Mouse (Mus musculus) G1E-ER4 (cell line): ENCODE data around the gene Utrn. TPM values are rescaled to one million over a fixed set of nuclear protein-coding genes. Genes with fewer than 3 reads are reported as not detected.

Experiments used
- GATA1 ChIP-seq: IDR thresholded peaks from one replicate; pipeline ENCODE4 v1.8.0; 2012; ENCODE audit warnings: low read length, inconsistent platforms
- polyA plus RNA-seq: library from polyadenylated mRNA; stranded (reverse); fragments of >175 nt; gene quantifications from 2 replicates; pipeline ENCODE4 v1.2.3, GENCODE M21; 2012

The Utrn gene
- polyA plus RNA-seq, 1 experiment = 5.9 TPM

DNA sequence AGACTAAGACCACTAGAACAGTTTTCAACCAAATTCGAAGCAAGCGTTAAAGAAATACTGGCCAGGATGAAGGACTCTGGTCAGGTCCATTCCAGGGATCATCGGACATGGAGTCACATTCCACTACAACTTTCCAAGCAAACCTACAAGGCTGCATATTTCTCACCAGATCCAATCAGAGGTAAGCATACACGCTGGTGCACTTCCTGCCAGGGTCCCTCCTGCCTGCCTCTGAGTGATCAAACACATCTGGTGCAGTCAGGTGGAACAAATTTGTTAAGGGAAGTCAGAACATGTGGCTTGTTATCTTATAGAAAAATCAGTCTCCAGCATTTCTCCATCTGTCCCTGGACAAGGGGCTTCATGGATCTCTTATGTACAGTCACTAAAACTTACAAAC lies 167.0 kb downstream of the Utrn start:
- no peak for TF ChIP-seq GATA1

DNA sequence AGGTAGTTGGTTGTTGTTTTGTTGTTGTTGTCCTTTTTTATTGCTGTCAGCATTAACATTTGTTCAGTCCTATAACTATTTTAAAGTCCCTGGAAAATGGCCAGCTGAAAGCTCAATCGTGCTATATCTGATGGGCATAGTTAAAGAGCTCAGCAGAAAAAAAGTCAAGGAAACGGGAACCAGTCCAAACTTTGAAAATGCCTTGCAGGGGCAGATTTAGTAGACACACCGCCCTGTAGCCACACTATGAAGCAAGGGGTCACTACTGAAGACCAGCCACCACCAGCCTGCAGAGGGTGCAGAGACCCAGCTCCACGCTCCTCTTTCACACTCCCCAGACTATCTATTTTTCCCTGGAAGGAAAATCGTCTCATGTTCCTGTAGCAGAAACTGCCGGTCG lies 167.5 kb downstream of the Utrn start:
- no peak for TF ChIP-seq GATA1

DNA sequence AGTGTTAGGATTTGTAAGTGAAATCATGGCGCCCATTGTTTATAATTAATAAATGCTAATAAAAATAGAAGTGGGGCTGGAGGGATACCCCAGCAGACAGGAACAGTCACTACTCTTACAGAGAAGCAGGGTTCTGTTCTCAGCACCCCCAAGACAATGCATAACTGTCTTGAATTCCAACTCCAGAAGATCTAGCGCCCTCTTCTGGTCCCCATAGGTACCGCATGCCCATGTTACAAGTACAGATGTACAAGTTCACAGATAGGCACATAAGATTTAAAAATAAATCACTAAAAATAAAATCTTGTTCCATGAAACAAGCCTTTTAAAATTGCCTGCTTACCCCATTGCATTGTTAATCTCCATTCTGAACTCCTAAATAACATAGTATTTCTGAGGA lies 168.6 kb downstream of the Utrn start:
- TF ChIP-seq GATA1 = no peak

DNA sequence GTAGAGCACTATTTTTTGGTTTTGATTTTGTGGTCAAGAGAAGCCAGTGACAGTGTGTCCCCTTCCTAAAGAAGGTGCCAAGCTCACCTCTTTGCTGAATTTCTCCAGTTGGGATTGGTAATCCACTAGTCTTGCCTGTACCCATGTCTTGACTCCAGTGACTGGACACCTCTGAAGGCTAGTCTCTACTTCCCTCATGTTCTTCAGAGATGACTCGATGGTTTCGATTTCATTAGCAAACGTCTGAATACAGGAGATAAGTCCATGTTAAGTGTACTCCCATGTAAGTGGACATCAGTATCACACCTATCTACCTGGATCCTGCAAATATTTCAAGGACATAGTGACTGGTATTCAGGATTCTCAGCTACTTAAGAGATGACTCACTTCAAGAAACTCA lies 171.3 kb downstream of the Utrn start:
- TF ChIP-seq GATA1 = no peak

DNA sequence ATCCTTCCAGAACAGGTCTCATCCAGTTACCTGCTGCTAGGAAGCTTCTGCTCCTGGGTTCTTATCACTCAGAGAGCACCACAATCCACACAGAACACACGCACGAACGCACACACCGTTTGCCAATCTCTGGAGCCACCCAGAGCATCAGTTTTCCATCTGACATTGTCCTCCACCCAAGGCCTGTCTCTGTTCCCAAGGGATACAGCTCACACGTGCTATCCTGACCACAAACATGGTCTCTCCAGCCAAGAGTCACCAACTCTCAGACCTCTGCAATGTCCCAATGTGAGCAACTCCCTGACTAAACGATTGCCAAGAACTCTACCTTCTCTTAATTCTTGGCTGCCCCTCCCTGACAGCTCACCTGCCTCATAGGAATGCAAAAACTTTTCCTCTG lies 172.5 kb downstream of the Utrn start:
- no peak for TF ChIP-seq GATA1

DNA sequence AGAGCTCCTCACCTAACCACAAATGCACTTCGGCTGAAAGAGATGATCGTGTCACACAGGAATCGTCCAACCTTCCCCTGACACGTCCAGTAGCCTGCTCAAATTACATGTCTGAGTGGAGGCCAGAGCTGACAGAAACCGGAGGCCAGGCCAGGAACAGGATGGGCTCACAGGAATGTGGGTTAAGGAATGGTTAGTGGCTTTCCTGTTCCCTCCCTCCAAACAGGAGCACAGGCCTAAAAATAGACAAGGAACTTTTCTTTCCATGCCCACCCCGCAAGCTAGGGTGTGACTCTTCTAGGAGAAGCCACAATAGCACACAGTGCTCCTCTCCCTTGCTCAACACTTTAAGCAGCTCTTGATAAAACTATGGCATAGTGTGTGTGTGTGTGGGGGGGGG lies 174.4 kb downstream of the Utrn start:
- TF ChIP-seq GATA1 = no peak

DNA sequence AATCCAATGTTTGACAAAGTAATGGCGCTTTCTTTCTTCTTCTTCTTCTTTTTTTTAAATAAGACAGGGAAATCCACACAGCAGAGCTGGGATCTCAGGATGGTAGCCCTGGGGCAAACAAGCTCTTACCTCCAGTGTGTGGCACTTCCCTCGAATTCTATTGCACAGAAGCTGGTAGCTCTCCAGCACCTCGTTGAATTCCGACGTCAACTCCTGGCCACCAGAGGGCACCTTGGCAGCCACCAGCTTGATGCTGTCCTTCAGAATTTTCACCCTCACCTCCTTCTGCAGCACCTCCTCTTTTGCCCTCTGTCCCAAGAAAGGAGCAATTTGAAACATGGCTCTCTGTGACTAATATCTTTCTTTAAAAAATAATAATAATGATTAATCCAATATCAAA lies 178.6 kb downstream of the Utrn start:
- TF ChIP-seq GATA1 = no peak

DNA sequence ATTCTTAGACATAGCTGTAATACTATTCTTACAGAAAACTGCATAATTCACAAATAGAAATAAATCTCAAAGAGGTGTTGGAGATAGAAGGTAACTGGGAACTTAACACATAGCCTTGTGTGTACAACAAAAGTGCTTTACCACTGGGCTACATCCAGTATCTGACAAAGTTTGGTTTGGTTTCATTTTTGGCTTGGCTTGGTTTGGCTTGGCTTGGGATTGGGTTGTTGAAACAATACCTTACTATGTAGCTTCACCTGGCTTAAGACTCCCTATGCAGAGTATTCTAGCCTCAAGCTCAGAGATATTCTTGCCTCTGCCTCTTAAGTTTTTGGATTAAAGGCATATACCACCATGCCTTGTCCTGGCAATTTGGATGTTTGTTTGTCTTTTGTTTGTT lies 183.5 kb downstream of the Utrn start:
- TF ChIP-seq GATA1 = no peak

DNA sequence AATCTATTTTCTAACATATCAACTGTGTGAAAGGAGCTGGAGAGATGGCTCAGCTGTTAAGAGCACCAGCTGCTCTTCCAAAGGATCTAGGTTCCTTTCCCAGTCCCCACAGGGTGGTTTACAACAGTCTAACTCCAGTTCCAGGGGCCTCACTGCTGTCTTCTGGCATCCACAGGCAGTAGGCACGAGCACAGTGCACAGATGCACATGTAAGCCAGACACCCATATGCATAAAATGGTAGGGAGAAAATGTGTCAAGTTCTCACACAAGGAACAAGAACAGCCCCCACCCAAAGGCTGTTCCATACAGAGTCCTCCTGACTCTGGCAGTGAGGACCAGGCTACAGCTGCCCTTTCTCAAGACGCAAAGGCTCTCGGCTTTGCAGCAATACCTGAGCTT lies 185.1 kb downstream of the Utrn start:
- TF ChIP-seq GATA1 = no peak

DNA sequence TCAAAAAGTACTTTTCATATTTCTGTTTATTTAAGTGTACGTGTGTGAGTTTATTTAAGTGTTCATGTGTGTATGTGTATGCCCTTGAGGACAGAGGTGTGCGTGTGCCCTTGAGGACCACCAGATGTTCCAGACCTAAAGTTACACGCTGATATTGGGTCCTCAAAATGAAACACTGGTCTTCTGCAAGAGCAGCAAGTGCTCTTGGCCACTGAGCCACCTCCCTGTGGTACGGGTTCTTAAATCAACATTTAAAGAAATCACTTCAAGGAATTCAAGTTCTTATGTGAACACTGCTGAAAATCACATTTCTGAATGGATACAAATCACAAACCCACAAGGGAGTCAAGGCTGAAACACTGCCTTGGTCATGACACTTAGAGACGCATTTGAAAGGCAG lies 195.9 kb downstream of the Utrn start:
- no peak for TF ChIP-seq GATA1

DNA sequence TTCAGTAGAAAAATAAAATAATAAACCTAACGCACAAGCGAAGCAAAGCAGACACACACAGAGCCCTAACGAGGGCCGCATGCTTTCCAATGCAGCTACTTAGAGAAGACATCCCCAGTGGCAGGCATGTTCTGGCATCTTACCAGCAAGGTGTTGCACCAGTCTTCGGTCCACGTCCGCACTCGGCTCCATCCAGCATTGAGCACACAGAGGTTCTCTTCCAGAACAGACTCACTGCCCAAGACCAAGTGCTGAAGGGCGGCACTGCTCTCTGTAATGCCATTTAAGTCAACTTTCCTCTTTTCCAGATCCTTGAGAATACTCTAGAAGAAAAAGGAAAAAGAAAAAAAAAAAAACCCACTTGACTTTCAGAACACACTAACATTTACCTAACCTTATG lies 197.6 kb downstream of the Utrn start:
- no peak for TF ChIP-seq GATA1

DNA sequence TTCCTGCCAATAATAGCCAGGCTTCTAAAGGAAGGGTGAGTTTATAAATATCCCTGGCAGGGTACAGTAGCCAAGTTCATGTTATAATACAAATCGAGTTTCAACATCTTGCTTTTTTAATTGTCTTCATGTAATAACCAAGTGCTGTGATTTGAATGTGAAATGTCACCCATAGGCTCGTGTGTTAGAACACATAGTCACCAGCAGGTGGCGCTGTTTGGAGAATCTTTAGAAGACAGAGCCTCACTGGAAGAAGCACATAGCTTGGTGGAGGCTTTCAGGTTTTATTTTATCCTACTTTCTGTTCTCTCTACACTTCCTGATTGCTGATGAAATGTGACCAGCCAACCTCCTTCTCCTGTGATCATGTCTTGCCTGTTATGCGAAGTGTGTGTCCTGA lies 207.1 kb downstream of the Utrn start:
- TF ChIP-seq GATA1 = no peak

DNA sequence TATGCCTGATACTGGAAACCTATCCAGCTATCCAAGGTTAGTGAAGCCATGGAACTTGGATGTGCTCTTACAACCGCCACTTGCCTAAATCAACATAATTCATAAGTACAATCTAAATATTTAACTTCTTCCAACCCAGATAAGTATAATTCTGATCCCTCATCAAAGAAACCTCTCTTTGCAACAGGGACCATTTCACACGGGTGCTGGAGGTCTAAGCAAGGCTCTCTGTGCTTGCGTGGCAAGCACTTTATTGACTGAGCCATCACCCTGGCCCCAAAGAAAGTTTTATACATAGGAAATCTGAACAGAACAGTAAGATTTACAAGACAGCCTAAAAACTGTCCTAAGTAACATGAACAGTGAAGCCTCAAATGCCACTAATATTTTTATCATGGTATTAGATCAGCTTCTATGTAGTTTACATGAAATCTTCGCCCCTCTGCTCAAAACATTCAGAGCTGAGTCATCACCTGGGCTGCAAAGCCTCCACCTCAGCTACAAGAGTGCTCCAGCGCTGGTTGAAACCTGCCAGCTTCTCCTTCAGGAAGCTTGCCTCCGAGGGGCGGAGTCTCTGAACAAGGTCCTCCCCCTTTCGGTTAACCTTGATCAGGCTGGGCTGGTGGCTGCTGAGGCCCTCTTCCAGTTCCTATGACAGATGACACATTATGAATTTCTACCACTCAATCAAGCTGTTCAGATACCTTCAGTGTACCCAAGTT lies 211.0 kb downstream of the Utrn start:
- no peak for TF ChIP-seq GATA1

DNA sequence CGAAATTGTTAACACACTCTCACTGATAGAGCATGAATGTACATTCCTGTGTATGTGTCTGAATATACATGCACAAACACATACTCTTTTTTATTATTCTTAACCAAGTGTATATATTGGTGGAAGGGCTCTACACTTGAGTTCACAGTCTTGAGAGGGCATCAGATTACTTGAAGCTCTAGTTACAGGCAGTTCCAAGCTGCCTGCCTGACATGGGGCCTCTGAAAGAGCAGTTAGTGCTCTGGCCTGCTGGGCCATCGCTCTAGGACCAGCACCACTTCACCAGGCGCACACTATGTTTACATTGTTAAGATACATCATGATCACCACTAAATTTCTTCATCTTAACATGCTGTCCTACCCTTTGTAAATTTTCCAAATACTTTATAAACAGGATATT lies 216.2 kb downstream of the Utrn start:
- TF ChIP-seq GATA1 = no peak

DNA sequence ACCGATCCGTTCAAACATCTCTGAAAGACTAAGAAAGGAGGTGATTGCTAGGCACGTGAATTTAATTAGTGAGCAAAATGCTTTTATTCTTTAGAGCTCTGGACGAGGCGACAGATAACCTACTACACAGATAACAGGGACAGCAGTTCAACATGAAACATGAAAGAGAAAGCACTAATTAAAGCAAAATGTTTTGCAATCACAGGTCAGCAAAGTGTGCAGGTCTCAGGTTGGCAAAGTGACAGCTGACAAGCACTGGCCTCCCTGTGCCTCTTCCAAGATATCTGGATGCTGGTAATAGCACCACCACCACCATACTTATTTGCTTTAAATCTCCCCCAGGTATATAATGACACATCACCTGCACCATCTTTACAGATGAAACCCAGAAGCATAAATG lies 223.0 kb downstream of the Utrn start:
- no peak for TF ChIP-seq GATA1

DNA sequence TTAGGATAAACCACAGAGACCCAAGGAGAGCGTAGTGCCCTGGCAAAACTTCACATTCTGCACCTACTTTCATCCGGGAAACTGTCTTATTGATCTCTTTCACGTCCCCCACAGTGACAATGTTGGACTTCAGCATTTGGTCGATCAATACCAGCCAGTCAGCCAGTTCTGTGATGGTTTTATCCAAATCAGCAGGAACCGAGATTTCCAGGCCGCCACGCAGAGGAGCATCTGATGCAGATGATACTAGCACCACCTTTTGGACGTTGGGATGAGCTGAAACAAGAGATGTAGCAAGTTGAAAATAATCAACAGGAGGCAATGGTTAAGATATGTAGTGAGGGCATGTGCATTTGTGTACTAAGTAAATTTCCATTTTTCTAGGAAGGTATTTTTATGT lies 225.8 kb downstream of the Utrn start:
- TF ChIP-seq GATA1 = no peak

DNA sequence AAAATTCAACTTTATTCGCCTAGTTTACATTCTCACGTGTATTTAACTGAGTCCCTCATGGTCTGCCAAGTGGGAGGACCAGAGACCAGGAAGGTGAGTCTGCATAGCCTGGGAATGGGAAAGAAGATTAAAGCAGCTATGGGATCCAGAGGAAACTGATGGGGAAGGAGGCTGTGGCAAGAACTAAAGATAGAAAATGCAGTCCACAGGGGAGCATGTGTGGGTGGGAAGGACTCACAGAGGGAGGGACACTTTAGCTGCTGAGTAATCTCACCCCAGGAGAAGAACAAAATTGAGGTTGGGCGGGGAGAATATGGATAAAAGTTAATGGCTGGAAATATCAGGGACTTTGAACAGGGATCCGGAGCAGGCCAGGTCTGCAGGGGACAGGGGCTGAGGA lies 229.5 kb downstream of the Utrn start:
- no peak for TF ChIP-seq GATA1

DNA sequence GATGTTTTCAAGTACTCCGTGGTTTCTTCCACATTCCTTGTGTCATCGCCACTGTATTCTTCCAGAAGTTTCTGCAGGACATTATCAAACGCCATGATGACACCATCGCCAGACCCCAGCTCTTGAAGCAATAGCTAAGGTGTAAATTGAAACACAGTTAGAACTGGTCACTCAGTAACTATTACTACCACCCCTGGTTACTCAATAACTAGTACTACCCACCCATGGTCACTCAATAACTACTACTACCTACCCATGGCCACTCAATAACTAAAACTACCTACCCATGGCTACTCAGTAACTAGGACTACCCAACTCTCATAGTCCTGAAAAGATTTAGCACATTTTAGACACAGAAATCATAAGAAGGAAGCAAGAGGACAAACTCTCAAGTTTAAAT lies 235.2 kb downstream of the Utrn start:
- no peak for TF ChIP-seq GATA1

DNA sequence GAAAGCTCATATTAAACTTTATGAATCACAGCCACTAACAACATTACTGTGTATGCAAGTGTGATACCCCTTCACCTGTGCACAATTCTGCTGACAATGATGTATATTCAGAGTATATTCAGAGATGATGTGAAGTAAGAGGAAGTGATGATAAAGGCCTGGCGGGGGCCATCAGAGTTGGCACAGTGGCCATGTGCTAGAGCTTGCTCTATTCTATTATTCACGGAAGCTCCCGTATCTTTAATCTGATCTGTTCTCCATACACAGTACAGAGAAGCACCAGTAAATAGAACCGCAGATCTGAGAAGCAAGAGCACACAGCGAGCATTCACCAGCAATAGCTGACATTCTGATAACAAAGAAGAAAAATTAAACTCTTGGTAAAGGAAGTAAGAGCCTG lies 238.2 kb downstream of the Utrn start:
- TF ChIP-seq GATA1 = no peak
